Mouse (Mus musculus) intestine, postnatal 0 days (tissue): ENCODE results near the gene Map3k20. TPM values are rescaled to one million over a fixed set of nuclear protein-coding genes. Genes with fewer than 3 reads are reported as not detected.
A peak's percentile ranks its signal among the peaks of the same experiment; 100 is the strongest.

ENCODE experiments used
- ATAC-seq: fragments of 200-750 bp; cut with Nextera tagmentation; 2 replicates; pipeline ENCODE4 v1.8.0; 2017; ENCODE audit warnings: mild to moderate bottlenecking, moderate TSS enrichment, moderate library complexity
- H3K27ac ChIP-seq: fragments of 300-500 bp; sonication (generic); 2 replicates; pipeline ENCODE4 v1.5.1; 2014; ENCODE audit warnings: mild to moderate bottlenecking, low read depth, low read length, moderate library complexity
- H3K27me3 ChIP-seq: fragments of 300-500 bp; sonication (generic); replicated peaks from 2 replicates; pipeline ENCODE4 v1.6.1; 2014; ENCODE audit warnings: low read length, mixed read lengths; ENCODE audit not compliant: control insufficient read depth, insufficient read depth
- H3K36me3 ChIP-seq: fragments of 300-500 bp; sonication (generic); 2 replicates; pipeline ENCODE4 v1.6.1; 2014; ENCODE audit warnings: mild to moderate bottlenecking, moderate library complexity; ENCODE audit not compliant: control insufficient read depth, insufficient read depth
- H3K4me1 ChIP-seq: fragments of 300-500 bp; sonication (generic); replicated peaks from 2 replicates; pipeline ENCODE4 v1.6.1; 2014; ENCODE audit warnings: antibody characterized with exemption, low read length, mixed read lengths; ENCODE audit not compliant: control insufficient read depth, insufficient read depth
- H3K4me2 ChIP-seq: fragments of 300-500 bp; sonication (generic); replicated peaks from 2 replicates; pipeline ENCODE4 v1.6.1; 2014; ENCODE audit warnings: low read depth, mild to moderate bottlenecking, moderate library complexity
- H3K4me3 ChIP-seq: fragments of 300-500 bp; sonication (generic); 2 replicates; pipeline ENCODE4 v1.5.1; 2014; ENCODE audit warnings: low read depth, low read length
- H3K9ac ChIP-seq: fragments of 300-500 bp; sonication (generic); 2 replicates; pipeline ENCODE4 v1.6.1; 2014; ENCODE audit warnings: mild to moderate bottlenecking, low read depth, low read length
- H3K9me3 ChIP-seq: fragments of 300-500 bp; sonication (generic); 2 replicates; pipeline ENCODE4 v1.6.1; 2016; ENCODE audit warnings: mixed run types; ENCODE audit not compliant: control insufficient read depth
- CTCF ChIP-seq: sonication (generic); IDR thresholded peaks from 2 replicates; pipeline ENCODE4 v1.5.1; 2016; ENCODE audit warnings: low read depth, mild to moderate bottlenecking, control low read depth, antibody characterized with exemption, moderate library complexity
- WGBS: fragments of 180-500 bp; shearing (Covaris S2); extraction: QIAGEN DNeasy Blood & Tissue Kit; methylation state at CpG from one replicate; pipeline ENCODE4 v1.1.7; 2014; 5-methylcytosine and 5-hydroxymethylcytosine counted together
- polyA plus RNA-seq: library from polyadenylated mRNA; unstranded; fragments of >200 nt; fragmentation: Nextera tagmentation; extraction: Ambion mirVana; gene quantifications from 2 replicates; pipeline ENCODE4 v1.2.1, GENCODE M21; 2015

Map3k20 gene
- polyA plus RNA-seq, 1 experiment from 2014 or later: 9.0 TPM

DNA sequence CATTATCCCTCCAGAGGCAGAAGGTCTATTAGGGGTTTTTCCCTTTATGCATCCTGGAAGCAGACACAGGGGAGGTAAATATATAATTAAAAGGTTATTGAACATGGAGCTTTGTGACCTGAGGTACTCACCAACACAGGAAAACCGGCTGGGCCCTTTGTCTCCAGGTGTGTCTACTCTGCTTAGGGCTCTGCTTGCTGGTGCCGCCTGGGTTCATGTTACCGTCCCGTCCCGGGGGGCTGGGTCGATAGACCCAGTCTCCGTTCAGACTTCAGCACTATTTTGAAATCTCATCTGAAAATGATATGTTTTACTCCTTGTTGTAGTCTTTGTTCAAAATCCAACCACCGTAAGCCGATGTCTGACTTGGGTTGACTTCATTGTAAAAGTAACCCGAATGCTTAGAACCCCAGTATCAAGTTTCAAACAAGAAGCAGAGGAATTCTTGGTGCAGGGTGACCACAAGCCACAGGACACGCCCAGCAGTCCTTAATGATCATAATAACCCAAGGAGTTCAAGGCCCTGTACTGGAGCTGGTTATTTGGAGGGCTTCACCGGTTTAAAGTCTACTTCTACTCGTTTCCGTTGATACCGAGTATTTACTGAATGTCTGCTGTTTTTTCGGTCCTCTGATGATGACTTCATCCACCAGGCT lies 186.1 kb downstream of the Map3k20 start:
- Histone ChIP-seq H3K27me3 (no peaks in the 10 kb centered on the region), H3K4me1 (0 out of 2 replicates have a peak, but pooled peaks cover 4% of the 10 kb centered on the region), H3K9me3 (no peaks in the 10 kb centered on the region), H3K27ac (no peak overlapping the region), H3K4me2 (no peak overlapping the region), H3K4me3 (no peak overlapping the region), H3K36me3 (no peaks in the 10 kb centered on the region), H3K9ac (no peak overlapping the region)
- no peak for ATAC-seq
- WGBS: 64% methylated on average over 16 of the region's 16 CpGs
- TF ChIP-seq CTCF: no peak

DNA sequence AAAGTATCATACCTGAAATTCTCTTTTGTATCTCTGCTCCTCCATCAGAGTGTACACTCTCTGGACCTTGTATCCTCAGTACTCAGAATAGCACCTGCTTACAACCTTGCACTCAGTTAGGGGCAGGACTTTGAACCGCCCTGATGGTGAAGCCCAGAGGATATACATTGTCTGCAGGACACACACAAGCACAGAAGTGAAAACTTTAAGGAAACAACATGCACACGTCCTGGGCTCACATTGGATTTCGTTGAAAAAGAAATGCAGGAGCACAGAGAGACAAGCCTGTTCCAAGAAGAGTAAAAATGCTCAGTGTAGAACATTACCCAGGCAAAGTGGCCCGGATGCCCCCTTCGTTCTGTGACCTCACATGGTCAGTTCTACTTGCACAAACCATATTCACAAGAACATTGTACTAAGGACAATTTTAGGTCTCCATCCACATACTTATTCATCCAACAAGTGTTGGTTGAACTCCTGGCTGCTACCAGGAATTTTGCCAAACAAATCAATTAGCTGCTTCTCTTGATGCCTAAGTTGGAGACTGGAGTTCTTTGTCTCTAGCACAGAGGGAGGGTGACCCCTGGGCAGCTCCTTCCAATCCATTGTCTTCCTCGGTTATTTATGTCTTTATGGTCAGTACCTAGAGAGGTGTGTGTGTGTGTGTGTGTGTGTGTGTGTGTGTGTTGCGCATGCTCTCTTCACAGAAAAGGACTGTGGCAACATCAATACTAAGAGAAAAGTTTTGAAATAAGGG lies 189.3 kb downstream of the Map3k20 start:
- Histone ChIP-seq H3K36me3 (no peaks in the 10 kb centered on the region), H3K4me2 (0 out of 2 replicates have a peak overlapping the region, but pooled peaks have one; percentile 3), H3K27me3 (no peaks in the 10 kb centered on the region), H3K9ac (no peak overlapping the region), H3K4me1 (peaks cover 4% of the 10 kb centered on the region; the same call in 1 of the 2 replicates), H3K27ac (no peak overlapping the region), H3K9me3 (no peaks in the 10 kb centered on the region), H3K4me3 (no peak overlapping the region)
- ATAC-seq: peak; percentile 48
- no peak for TF ChIP-seq CTCF
- WGBS: 30% methylated on average over 7 of the region's 7 CpGs

DNA sequence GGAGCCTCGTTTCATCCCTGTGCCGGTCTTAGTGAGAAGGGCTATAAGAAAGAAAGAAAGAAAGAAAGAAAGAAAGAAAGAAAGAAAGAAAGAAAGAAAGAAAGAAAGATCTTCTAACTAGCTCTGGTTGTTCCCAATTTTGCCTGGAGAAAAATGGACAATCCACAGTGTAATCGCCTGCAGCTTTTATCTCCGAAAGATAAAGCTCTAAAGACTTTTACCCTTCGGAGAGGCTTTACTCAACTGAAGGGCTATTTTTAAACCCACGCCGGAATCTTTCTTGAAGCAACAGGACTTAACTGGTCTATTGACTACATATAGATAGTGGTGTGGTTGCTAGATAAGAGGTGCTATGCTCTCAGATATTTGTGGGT lies 190.0 kb downstream of the Map3k20 start:
- Histone ChIP-seq H3K4me1 (peaks cover 4% of the 10 kb centered on the region; the same call in 1 of the 2 replicates), H3K9me3 (no peaks in the 10 kb centered on the region), H3K36me3 (peaks cover 3% of the 10 kb centered on the region; the same call in 1 of the 2 replicates), H3K9ac (peak overlapping the region; percentile 71), H3K4me3 (peak overlapping the region; percentile 86), H3K27ac (peak overlapping the region; percentile 87; the same call in 1 of the 2 replicates), H3K27me3 (no peaks in the 10 kb centered on the region), H3K4me2 (peak overlapping the region; percentile 89)
- TF ChIP-seq CTCF: no peak
- no peak for ATAC-seq
- WGBS: 0% methylated on average over 7 of the region's 7 CpGs

DNA sequence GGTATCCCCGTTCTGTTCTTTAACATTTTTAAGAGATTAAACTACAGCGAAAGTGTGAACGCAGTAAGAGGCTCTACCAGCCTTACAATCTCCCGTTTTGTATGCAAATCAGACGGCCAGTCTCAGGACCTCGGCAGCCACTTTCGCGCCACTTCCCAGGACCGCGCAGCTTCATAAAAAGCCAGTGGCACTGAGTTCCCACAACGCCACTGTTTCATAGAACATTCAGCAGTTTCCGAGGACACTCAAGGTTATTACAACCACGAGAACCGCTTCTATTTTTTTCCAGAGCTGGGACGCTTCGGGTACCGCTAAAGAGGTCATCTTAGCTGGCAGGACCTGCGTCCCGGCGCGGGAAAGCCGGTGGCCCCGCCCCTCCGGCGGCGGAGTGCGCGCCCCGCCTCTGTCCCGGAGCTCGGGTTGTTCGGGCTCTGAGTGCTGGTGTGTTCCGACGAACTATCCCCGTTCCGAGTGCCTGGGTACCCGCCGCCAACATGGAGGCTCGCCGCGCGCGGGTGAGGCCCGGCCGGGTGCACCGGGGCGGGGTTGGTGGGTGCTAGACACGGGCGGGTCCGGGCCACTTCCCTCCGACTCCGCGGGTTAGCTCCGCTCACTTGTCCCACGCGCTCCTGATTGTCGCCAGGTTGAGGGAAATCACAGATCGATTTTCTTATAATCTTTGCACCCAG lies 190.5 kb downstream of the Map3k20 start, which contains the start of gene Cdca7:
TSS of gene Cdca7 (plus strand) at position 363 of the 689 bp plus-strand sequence.
- H3K4me2 ChIP-seq: peak within 1 kb of the TSS; percentile 89
- H3K9ac ChIP-seq: peak within 1 kb of the TSS; percentile 71
- WGBS: under 1% methylated on average over 56 of the region's 58 CpGs
- peak within 1 kb of the TSS; percentile 86 for H3K4me3 ChIP-seq
- peak within 1 kb of the TSS; percentile 87 for H3K27ac ChIP-seq
- no peak for TF ChIP-seq CTCF
- ATAC-seq: peak; percentile 79
- H3K9me3 ChIP-seq: no peaks in the 10 kb centered on the region
- no peaks in the 10 kb centered on the region for H3K27me3 ChIP-seq
- H3K4me1 ChIP-seq: peaks cover 4% of the 10 kb centered on the region; the same call in 1 of the 2 replicates
- H3K36me3 ChIP-seq: peaks cover 3% of the 10 kb centered on the region; the same call in 1 of the 2 replicates

DNA sequence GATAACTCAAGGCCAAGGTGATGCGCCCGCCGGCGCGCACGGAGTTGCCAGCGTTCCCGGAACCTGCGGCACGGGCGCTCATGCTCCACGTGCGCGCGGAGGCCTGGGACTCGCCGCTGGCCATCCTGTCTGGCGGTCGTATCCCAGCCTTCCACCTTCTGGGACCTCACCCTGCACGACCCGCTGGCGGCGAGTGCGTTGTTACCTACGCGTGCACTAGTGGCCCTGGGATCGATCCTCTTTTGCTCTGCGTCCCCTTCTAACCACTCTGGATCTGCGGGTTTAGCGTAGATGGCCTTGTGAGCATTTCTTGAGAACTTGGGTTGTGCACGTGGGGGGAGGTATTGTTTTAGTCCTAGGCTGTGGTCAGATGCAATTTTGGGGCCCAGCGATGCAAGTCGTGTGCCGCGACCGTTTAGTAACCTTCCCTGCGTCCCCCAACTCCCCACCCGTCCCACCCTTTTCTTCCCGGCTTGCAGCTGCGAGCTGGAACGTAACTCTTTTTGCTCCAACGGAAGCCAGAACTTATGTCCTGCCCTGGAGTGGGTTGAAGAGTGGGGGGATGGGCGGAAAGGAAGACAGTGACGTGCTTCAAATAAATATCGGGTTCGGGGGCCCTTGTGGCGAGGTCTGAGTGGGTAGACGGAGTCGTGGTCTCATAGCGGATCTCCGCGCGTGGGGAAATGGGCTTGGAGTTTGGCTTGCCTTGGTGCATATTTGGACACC lies 191.2 kb downstream of the Map3k20 start:
- H3K4me1 ChIP-seq: peaks cover 4% of the 10 kb centered on the region; the same call in 1 of the 2 replicates
- WGBS: under 1% methylated on average over 53 of the region's 53 CpGs
- no peaks in the 10 kb centered on the region for H3K27me3 ChIP-seq
- TF ChIP-seq CTCF: no peak
- peak overlapping the region; percentile 89 for H3K4me2 ChIP-seq
- H3K4me3 ChIP-seq: peak overlapping the region; percentile 86
- peak; percentile 51 for ATAC-seq
- H3K9me3 ChIP-seq: no peaks in the 10 kb centered on the region
- peak overlapping the region; percentile 87 for H3K27ac ChIP-seq
- H3K36me3 ChIP-seq: peaks cover 3% of the 10 kb centered on the region; the same call in 1 of the 2 replicates
- H3K9ac ChIP-seq: peak overlapping the region; percentile 71
